Mouse (Mus musculus) gastrocnemius, postnatal 25 days (tissue): ENCODE measurements at regions not wholly inside any gene's neighbourhood (a gene's known extent, or its start where the extent isn't known, plus 50 kb on each side); places are given as distances from the start of the nearest gene placed in this dataset.
"Not testable (repeated sequence)": the region's sequence is repeated elsewhere in the genome, so short reads cannot be mapped to it uniquely, and the experiment has no call there.

Experiments
- DNase-seq: peaks from one replicate; pipeline ENCODE4 v3.0.0; 2022

- no peak for DNase-seq
Observed at GRCm38 (mm10) chr1:81637357-81637756, 560.6 kb downstream of the Nyap2 start.

GRCm38 (mm10) chr1:81652990-81653717 is 576.4 kb downstream of the Nyap2 start:
- DNase-seq, result no peak

- DNase-seq, result no peak
Observed at GRCm38 (mm10) chr1:81661245-81661644, 571.7 kb upstream of the Gm9747 start.

GRCm38 (mm10) chr1:81671142-81671541 is 561.8 kb upstream of the Gm9747 start:
- DNase-seq, result no peak

GRCm38 (mm10) chr1:81671725-81672124 is 561.2 kb upstream of the Gm9747 start:
- no peak for DNase-seq

GRCm38 (mm10) chr1:81675576-81676342 is 557.2 kb upstream of the Gm9747 start:
- no peak for DNase-seq

- no peak for DNase-seq
Observed at GRCm38 (mm10) chr1:81677768-81678400, 555.0 kb upstream of the Gm9747 start.

GRCm38 (mm10) chr1:81696129-81696528 is 536.8 kb upstream of the Gm9747 start:
- no peak for DNase-seq

- no peak for DNase-seq
Observed at GRCm38 (mm10) chr1:81709169-81709568, 523.7 kb upstream of the Gm9747 start.

- no peak for DNase-seq
Observed at GRCm38 (mm10) chr1:81717091-81717490, 515.8 kb upstream of the Gm9747 start.

GRCm38 (mm10) chr1:81718233-81718632 is 514.7 kb upstream of the Gm9747 start:
- no peak for DNase-seq

- no peak for DNase-seq
Observed at GRCm38 (mm10) chr1:81724859-81725258, 508.1 kb upstream of the Gm9747 start.

- DNase-seq, result no peak
Observed at GRCm38 (mm10) chr1:81726268-81727132, 506.4 kb upstream of the Gm9747 start.

GRCm38 (mm10) chr1:81737111-81737833 is 495.6 kb upstream of the Gm9747 start:
- DNase-seq, result no peak

GRCm38 (mm10) chr1:81738384-81738783 is 494.5 kb upstream of the Gm9747 start:
- DNase-seq, result no peak

GRCm38 (mm10) chr1:81739392-81739791 is 493.5 kb upstream of the Gm9747 start:
- DNase-seq, result no peak

- DNase-seq, result no peak
Observed at GRCm38 (mm10) chr1:81739981-81740380, 492.9 kb upstream of the Gm9747 start.

- not testable (repeated sequence) for DNase-seq
Observed at GRCm38 (mm10) chr1:81741882-81742281, 491.0 kb upstream of the Gm9747 start.

- peak; percentile 13 for DNase-seq
Observed at GRCm38 (mm10) chr1:81744524-81744923, 488.4 kb upstream of the Gm9747 start.

GRCm38 (mm10) chr1:81745024-81745960 is 487.6 kb upstream of the Gm9747 start:
- DNase-seq, result no peak
